Mouse (Mus musculus) bone marrow, adult 2 months (tissue): ENCODE data around the gene 1700123O20Rik.

ENCODE experiments used
- CTCF ChIP-seq: fragments of 200-500 bp; IDR thresholded peaks from 2 replicates; pipeline ENCODE4 v1.5.1; 2011; ENCODE audit warnings: low read length, control low read depth; ENCODE audit not compliant: control insufficient read depth, insufficient read depth
- POLR2A ChIP-seq: fragments of 200-500 bp; IDR thresholded peaks from 2 replicates; pipeline ENCODE4 v1.6.1; 2011; ENCODE audit warnings: low read depth, mild to moderate bottlenecking, control low read depth, low read length, borderline replicate concordance; ENCODE audit not compliant: control insufficient read depth

- TF ChIP-seq POLR2A (no peak), CTCF (no peak)
These were observed 50.8 kb downstream of the 1700123O20Rik start for GRCm38 (mm10) chr14:54736555-54737552.
